Mouse (Mus musculus) E14TG2a.4 (cell line): ENCODE data around the gene Irf7.

Source experiments
- CTCF ChIP-seq: conservative IDR thresholded peaks from 2 replicates; pipeline ENCODE4 v1.5.1; 2014; ENCODE audit warnings: low read length
- NANOG ChIP-seq: IDR thresholded peaks from 2 replicates; pipeline ENCODE4 v1.6.1; 2014; ENCODE audit warnings: borderline replicate concordance, low read length, mixed read lengths
- POU5F1 ChIP-seq: IDR thresholded peaks from 2 replicates; pipeline ENCODE4 v1.6.1; 2014; ENCODE audit warnings: low read length, borderline replicate concordance

DNA sequence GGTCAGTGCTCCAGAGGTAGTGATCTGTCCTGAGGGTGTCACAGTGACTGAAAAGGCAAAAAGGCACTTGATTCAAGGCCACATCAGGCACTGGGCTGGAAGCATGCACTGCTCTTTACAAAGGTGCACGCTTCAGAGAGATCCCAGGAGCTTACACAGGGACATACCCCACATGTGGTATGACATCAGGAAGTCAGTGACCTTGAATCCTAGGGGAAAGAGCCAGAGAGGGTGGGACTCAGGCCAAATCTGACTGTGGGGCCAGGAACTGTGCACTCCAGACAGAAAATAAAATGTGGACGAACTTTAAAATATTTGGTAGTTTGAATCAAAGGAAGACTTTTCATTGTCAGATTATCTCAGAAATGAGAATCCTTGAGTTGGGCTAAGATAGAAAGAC, 48.1 kb upstream of the Irf7 start:
- TF ChIP-seq CTCF: no peak
- TF ChIP-seq NANOG: no peak
- no peak for TF ChIP-seq POU5F1
